Mouse (Mus musculus) E14TG2a.4 (cell line): ENCODE measurements around the gene Calhm5.

ENCODE experiments used
- CTCF ChIP-seq: conservative IDR thresholded peaks from 2 replicates; pipeline ENCODE4 v1.5.1; 2014; ENCODE audit warnings: low read length
- POU5F1 ChIP-seq: IDR thresholded peaks from 2 replicates; pipeline ENCODE4 v1.6.1; 2014; ENCODE audit warnings: low read length, borderline replicate concordance

DNA sequence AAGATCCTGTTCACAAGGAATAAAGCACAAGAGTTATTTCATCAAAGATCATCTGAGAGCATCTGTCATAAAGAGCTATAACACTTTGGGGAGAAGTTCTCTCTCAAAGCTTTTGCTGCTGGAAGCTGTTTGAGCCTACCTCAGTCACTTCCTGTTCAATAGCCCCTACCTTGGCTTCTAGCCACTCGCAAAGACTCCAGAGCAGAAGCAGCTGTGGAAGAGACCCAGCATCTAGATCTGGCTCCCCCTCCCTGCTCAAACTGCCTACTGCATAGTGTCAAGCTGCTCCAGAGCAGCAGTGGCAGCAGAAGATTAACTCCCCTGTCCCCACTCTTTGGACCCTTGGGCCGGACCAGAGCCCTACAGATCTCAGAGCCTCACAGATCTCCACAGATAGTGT lies 42.3 kb downstream of the Calhm5 start:
- TF ChIP-seq POU5F1 (no peak), CTCF (no peak)
